Mouse (Mus musculus) gastrocnemius, adult 18-20 months (tissue): Measurements from ENCODE around the gene Zfp747. TPM values are rescaled to one million over a fixed set of nuclear protein-coding genes. Genes with fewer than 3 reads are reported as not detected.
"Not testable (repeated sequence)": the region's sequence is repeated elsewhere in the genome, so short reads cannot be mapped to it uniquely, and the experiment has no call there.

Experiments used
- DNase-seq: peaks from one replicate; pipeline ENCODE4 v3.0.0; 2021; ENCODE audit warnings: low spot score
- long read RNA-seq, 2 experiments: library from polyadenylated mRNA; stranded (forward); transcript quantifications; one replicate each; pipeline ENCODE4 v2.0.0; 2021
- total RNA-seq, 2 experiments: library from RNA; stranded (reverse); gene quantifications; 2 replicates each; pipeline ENCODE4 v1.2.3; 2021

Gene Zfp747
- 1 to 10 TPM; 2.4 to 2.6 TPM for total RNA-seq
- long read RNA-seq, experiment 1, partial matches to known transcripts = 0 of 2 reads
- long read RNA-seq, experiment 1, other reads (novel, unspliced or antisense) = 0 of 2 reads
- long read RNA-seq, experiment 2, partial matches to known transcripts = 0 of 2 reads
- long read RNA-seq, experiment 2, other reads (novel, unspliced or antisense) = 0 of 2 reads

GRCm38 (mm10) chr7:127375271-127376245 lies at the start of gene Zfp747:
Zfp747 (minus strand) TSS chr7:127376050.
- peak; percentile 96 for DNase-seq

GRCm38 (mm10) chr7:127425291-127425690 lies 49.4 kb upstream of the Zfp747 start:
- no peak for DNase-seq

- DNase-seq = peak; percentile 9
Observed at GRCm38 (mm10) chr7:127422247-127422646, 46.4 kb upstream of the Zfp747 start.

GRCm38 (mm10) chr7:127421388-127422191 lies 45.7 kb upstream of the Zfp747 start, which contains the start of gene Zfp688:
Zfp688 (minus strand) TSS chr7:127422068.
- peak; percentile 94 for DNase-seq

GRCm38 (mm10) chr7:127411418-127411817 lies 35.6 kb upstream of the Zfp747 start:
- no peak for DNase-seq

GRCm38 (mm10) chr7:127406002-127406987 lies 30.4 kb upstream of the Zfp747 start, which contains the start of gene Zfp764:
Zfp764 (minus strand) TSS chr7:127406822.
- peak; percentile 89 for DNase-seq

- not testable (repeated sequence) for DNase-seq
Observed at GRCm38 (mm10) chr7:127404101-127404500, 28.3 kb upstream of the Zfp747 start.

GRCm38 (mm10) chr7:127402980-127403379 lies 27.1 kb upstream of the Zfp747 start:
- no peak for DNase-seq

- no peak for DNase-seq
Observed at GRCm38 (mm10) chr7:127400355-127400754, 24.5 kb upstream of the Zfp747 start.

GRCm38 (mm10) chr7:127393944-127394333 lies 18.1 kb upstream of the Zfp747 start:
- no peak for DNase-seq

- peak; percentile 99 for DNase-seq
Observed at GRCm38 (mm10) chr7:127393157-127393943, 17.5 kb upstream of the Zfp747 start, which contains the start of gene E430018J23Rik. E430018J23Rik (minus strand) TSS chr7:127393629.

- DNase-seq = no peak
Observed at GRCm38 (mm10) chr7:127392251-127392824, 16.5 kb upstream of the Zfp747 start.

- no peak for DNase-seq
Observed at GRCm38 (mm10) chr7:127391538-127391937, 15.7 kb upstream of the Zfp747 start.

- no peak for DNase-seq
Observed at GRCm38 (mm10) chr7:127390306-127390705, 14.5 kb upstream of the Zfp747 start.

- DNase-seq = not testable (repeated sequence)
Observed at GRCm38 (mm10) chr7:127388201-127388600, 12.4 kb upstream of the Zfp747 start.

- DNase-seq = peak; percentile 95
Observed at GRCm38 (mm10) chr7:127386641-127387392, 11.0 kb upstream of the Zfp747 start, which contains the start of gene 9130019O22Rik. 9130019O22Rik (minus strand) TSS chr7:127387166.

GRCm38 (mm10) chr7:127385560-127385959 lies 9.7 kb upstream of the Zfp747 start:
- not testable (repeated sequence) for DNase-seq

GRCm38 (mm10) chr7:127378310-127378921 lies 2.6 kb upstream of the Zfp747 start:
- DNase-seq = no peak
